Mouse (Mus musculus) kidney, adult 2 months (tissue): ENCODE measurements at regions not wholly inside any gene's neighbourhood (a gene's known extent, or its start where the extent isn't known, plus 50 kb on each side); places are given as distances from the start of the nearest gene placed in this dataset.
A peak's percentile ranks its signal among the peaks of the same experiment; 100 is the strongest.

Experiments used
- CTCF ChIP-seq: fragments of 200-500 bp; conservative IDR thresholded peaks from 2 replicates; pipeline ENCODE4 v1.5.1; 2011; ENCODE audit warnings: low read depth, mild to moderate bottlenecking, control low read depth, low read length, moderate library complexity, mixed read lengths; ENCODE audit not compliant: insufficient read depth, insufficient read length
- POLR2A ChIP-seq: fragments of 200-500 bp; IDR thresholded peaks from one replicate; pipeline ENCODE4 v1.6.1; 2011; ENCODE audit warnings: low read depth, low read length, control low read depth

DNA sequence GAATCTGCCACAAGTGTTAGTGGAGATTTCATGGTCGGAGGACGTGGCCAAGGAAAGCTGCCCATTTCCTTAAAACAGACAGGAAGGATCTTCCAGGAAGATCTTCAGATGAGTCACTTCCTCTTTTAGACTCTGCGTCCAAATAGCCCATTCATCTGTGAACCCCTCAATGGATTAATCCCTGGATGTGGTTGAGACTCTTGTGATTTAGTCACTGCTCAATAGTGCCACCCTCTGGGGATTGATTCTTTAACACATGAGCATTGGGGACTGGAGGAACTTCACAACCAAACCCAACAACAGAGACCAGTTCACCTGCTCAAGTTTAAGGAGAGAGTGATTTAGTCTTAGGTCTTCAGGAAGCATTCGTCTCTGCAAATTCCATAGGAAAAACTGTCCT, 174.5 kb upstream of the Ube2e1 start:
- no peak for TF ChIP-seq POLR2A
- peak; percentile 33 for TF ChIP-seq CTCF
